Mouse (Mus musculus): ENCODE results near the gene Fbln1. TPM values are rescaled to one million over a fixed set of nuclear protein-coding genes. Genes with fewer than 3 reads are reported as not detected.
A peak's percentile ranks its signal among the peaks of the same experiment; 100 is the strongest.

Fbln1 gene
- total RNA-seq, 2 experiments from 2014 or later, result 10.3 to 10.8 TPM

DNA sequence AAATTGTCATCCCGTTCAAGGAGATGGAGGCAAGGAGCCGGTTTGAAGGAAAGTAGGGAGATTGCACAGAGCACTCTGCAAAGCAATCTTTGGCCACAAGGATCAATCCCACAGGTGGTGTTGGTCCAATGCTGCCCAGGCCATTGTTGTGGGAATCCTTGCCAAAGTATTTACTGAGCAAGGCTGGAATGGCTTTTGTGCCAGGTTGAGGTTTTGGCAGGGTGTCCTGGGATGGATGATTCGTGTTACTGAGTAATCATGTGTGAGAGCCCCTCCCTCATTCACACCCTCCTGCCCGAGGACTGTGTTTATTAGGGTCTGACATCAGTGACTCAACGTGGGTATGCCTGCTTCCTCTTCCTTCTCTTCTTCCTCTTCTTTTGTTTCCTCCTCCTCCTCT, 3.0 kb upstream of the Fbln1 start:
- intact Hi-C loops (cut with DNase I), result no loop called here
- no peak for DNase-seq (ENCODE audit: low spot score in 2 of 2)

DNA sequence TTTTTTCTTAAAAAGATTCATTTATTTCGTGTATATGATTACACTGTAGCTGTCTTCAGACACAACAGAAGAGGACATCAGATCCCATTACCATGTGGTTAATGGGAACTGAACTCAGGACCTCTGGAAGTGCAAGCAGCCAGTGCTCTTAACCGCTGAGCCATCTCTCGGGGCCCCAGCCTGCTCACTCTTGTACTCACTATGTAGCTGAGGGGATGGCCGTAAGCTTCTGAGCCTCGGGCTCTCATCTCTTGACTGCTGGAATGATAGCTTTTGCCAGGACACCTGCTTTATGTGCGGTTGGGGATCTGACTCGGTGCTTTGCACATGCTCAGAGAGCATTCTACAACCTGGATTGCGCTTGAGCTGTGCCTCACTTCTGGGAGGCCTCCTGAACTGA, 1.4 kb upstream of the Fbln1 start:
- intact Hi-C loops (cut with DNase I), result no loop called here
- DNase-seq (ENCODE audit: low spot score in 2 of 2), result no peak

DNA sequence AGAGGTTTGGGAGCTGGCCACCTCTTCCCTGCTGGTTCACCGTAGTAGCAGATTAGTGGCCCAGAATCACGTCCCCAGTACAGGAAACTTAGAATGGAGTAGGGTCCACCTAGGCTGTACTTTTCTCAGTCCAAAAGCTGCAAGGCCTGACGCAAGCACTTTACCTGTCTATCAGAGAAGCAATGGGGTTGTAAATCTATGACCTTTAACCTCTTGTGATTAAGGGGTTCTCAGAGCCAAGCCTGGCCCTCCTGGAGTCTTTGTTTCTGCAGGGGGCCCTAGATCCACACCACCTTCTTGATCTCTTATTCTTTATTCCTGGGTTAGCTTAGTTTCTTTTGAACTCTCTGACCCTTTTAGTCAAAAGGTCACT, 940 bp downstream of the Fbln1 start:
- intact Hi-C loops (cut with DNase I), result no loop called here
- no peak for DNase-seq (ENCODE audit: low spot score in 2 of 2)

DNA sequence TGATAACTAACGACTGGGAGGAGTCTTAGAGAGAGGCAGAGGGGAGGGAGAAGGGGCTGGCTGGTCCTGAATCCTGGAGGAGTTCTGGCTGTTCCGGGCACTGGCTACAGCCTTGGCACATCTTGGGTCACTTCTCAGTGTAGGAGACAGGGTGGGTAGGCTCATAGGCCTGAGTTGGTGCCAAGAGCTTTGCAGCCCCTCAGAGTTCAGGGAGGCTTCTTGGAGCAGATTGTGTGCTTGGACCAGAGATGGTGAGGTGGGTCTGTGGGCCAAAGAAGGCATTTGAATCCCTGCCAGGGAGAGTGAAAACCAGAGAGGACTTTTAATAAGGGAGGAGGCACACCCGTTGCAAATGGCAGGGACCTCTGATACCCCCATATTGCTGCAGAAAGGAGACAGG, 1.3 kb downstream of the Fbln1 start:
- intact Hi-C loops (cut with DNase I), result no loop called here
- DNase-seq (ENCODE audit: low spot score in 2 of 2), result no peak

DNA sequence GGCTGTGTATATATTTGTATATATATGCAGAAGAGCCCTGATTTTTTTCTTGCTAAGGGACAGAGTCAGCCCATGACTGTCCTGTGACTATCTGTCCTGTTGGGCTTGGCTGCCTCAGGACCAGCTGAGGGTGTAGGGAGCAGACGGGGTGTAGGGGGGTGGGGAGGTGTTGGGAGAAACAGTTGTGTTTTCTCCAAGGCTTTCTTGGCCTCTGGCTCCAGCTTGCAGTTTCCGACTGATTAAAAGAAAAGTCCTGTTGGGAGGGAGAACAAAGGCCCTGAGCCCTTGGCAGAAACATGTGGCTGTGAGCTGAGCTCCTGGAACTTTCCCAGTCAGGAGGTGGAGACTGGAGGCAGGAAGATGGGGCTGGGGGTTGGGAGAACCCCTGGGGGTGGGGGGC, 2.0 kb downstream of the Fbln1 start:
- intact Hi-C loops (cut with DNase I), result no loop called here
- peak in 1 of 2 experiments; percentile 62 for DNase-seq (ENCODE audit: low spot score in 2 of 2)

DNA sequence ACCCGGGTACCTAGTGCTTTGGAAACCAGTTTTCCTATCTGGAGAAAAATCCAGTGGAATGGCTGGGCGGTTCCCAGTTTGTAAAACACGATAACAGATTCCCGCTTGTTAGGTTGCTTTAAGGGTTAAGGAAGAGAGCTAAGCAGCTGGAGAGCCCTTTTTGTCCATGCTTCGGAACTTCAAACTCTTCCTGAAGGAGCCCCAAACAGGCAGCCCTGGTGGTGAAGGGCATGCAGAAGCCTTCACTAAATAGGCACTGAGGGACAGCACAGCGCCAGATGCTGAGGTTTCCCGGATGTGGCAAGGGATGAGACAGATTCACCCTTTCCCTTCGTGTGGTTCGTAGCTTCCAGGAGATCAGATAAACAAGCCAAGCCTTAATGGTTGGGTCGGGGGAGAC, 2.6 kb downstream of the Fbln1 start:
- intact Hi-C loops (cut with DNase I), result no loop called here
- no peak for DNase-seq (ENCODE audit: low spot score in 2 of 2)

DNA sequence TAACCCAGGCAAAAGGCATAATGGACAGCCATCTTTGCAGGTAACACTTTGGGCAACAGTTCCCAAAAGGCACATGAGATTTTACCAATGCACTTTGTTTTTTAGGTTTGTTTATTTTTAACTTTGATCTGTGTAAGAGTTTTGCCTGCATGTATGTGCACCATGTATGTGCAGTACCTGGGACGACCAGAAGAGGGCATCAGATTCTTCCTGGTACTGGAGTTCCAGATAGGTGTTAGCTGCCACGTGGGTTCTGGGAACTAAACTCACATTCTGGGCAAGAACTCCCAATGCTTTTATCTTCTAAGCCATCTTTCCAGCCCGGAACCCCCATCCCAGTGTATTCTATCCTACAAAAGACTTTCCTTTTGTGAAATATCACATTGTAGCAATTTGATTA, 3.6 kb downstream of the Fbln1 start:
- DNase-seq (ENCODE audit: low spot score in 2 of 2), result no peak
- intact Hi-C loops (cut with DNase I), result no loop called here

DNA sequence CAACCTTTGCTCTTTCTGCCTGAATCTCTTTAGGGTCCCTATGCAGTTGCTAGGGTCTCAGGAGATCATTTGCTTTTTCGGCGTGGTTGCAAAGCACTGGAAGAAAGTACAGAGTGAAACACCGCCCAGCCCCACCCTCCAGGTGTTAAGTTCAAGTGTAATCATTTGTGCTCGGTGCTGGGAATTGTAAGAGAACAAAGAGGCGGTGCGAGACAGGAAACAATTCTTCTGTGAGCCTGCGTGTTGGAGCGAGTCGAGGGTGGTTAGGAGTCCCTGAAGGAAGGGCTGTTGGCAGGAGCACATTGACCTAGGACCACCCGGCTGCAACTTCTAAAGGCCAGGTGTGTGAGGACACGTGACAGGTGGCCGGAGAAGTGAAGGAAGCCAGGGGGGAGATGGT, 4.9 kb downstream of the Fbln1 start:
- intact Hi-C loops (cut with DNase I), result no loop called here
- no peak for DNase-seq (ENCODE audit: low spot score in 2 of 2)

DNA sequence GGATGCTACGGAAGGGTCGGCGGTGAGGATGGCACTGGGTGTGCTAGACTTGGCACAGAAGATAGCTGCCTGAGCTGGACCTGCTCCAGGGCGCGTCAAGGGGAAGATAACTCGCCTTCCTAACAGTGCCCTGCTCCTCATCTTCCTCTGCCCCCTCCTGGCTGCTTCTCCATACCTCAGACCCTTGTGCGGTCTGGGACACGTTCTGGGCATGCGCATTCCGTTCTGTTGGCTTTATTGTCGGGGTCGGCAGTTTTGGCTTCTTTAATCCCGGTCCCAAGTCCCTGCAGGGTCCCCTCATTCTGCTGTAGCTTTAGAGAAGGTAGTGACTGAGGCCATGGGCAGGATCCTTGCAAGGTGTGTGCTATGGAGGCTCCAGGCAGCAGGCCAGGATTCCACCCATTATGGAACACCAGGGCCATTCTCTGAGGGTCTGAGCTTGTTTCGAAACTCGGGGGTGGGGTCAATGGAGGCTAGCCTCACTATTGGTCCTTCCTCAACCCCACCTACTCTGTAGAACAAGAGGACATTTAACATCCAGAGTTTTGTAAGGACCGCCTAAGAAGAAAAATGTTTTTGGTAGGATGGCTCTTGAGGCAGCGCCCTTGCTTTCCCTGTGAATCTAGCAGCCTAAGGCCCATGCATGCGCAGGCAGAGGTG, 5.5 kb downstream of the Fbln1 start:
- no peak for DNase-seq (ENCODE audit: low spot score in 2 of 2)
- intact Hi-C loops (cut with DNase I), result no loop called here

DNA sequence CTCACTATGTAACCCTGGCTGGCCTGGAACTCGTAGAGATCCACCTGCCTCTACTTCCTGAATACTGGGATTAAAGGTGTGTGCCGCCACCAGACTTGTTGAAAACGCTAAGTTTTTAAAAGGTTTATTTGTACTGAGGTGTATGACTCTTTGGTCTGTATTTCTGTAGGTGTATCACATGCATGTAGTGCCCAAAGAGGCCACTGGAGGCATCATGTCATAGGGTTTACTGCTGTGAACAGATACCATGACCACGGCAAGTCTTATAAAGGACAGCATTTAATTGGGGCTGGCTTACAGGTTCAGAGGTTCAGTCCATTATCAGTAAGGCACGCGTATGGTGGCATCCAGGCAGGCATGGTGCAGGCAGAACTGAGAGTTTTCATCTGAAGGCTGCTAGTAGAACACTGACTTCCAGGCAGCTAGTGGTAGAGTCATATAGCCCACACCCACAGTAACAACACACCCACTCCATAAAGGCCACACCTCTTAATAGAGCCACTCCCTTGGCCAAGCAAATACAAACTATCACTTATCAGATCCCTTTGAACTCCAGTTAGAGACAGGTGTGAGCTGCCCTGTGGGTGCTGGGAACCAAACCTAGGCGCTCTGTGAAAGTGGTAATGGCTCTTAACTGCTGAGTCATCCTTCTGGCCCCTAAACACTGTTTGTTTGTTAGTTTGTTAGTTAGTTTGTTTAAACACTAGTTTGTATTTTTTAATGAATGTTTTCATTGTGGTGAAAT, 10.5 kb downstream of the Fbln1 start:
- no peak for DNase-seq (ENCODE audit: low spot score in 2 of 2)
- intact Hi-C loops (cut with DNase I), result no loop called here

DNA sequence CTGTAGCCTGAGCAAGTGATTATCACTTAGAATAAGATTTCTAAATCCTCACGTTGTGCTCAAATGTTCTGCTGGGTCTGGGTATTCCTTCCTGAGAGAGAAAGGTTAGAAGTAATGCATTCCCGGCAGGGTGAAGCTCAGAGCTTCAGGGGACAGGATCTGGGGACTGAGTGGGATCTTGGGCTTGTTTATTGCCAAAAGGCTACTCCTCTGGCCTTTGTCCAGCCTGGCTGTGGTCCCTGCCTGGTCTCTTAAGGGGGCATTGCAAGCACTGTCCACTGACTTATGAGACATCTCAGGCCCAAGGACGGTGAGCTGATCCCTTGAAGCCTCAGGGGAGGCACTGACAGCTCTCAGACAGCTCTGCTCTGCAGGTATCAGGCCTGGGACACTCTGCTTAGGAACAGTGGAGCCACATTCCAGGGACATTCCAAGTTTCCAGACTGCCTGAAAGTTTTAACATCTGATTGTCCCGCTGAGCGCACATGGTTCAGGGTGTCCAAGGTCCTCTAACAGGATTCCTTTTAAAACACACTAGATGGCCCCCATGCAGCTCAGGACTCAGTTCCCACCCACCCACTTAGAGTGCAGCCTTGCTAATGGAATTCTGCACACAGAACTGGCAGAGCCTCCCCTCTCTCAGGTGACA, 13.0 kb downstream of the Fbln1 start:
- DNase-seq (ENCODE audit: low spot score in 2 of 2), result no peak
- intact Hi-C loops (cut with DNase I), result no loop called here

DNA sequence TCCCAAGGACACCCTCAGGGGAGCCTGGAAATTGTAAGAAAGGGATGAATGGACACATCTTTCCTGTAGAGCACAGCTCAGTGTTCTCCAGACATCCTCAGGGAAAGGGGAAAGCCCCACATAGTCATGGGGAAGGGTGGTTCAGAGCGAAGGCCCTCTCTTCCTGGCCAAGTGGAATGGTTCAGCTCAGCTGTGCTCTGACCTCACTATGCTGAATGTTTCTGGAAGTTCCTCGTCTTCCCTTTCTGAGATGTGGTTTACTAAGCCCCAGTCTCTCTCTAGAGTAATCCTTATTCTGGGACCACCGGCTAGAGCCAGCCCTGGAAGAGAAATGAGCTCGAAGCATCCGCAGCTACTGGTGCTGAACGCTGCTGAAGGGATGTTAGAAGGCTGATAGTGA, 14.6 kb downstream of the Fbln1 start:
- DNase-seq (ENCODE audit: low spot score in 2 of 2), result no peak
- intact Hi-C loops (cut with DNase I), result no loop called here

DNA sequence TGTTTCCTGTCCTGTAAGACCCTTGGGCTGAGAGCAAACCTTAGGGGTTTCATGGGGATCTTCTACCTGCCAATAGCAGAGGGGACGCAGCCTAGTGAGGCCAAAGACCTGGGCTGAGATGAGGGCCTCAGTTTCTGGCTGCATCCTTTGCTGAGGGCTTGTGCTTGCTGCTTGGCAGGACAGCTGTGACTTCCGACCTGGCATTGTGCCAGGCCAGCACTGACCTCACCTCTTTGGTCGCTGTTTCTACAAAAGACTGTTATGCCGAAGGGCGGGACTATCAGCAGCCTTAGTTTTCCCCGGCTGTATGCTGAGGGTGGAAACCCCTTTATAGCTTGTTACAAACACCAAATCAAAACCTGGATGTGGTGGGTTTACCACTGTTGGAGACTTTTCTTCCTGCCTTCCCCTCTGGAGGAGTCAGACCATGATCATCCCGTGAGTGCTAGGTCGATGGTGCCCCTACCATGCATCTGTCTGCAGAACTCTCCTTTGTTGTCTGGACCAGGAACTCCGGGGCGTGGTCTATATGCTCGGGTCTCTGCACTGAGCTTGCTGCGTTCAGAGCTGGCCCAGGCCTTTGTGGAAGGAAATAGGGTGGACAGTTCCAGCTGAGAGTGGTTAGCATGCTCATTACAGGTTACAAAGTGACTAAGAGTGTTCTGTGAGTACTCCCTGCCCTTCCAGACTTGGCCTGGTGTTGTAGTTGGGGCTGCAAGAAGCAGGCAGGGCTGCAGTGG, 15.5 kb downstream of the Fbln1 start:
- intact Hi-C loops (cut with DNase I), result no loop called here
- no peak for DNase-seq (ENCODE audit: low spot score in 2 of 2)

DNA sequence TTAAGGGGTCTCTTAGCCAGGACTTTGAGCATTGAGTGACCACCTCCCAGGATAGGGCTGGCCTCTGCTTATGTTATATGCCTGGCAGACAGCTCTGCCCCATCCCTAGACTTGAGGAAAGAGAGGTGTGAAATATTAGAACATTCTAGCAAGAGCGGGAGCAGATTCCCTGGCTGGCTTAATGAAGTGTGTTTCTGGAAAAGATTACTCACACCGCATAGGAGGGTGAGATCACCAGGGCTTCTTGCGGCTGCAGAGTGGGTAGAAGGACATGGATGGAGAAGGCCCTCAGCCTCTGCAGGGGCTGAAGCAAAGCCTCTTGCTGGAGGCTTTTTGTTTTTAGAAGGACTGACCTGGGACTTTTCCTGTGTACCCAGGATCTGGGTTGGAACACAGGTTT, 19.9 kb downstream of the Fbln1 start:
- no peak for DNase-seq (ENCODE audit: low spot score in 2 of 2)
- intact Hi-C loops (cut with DNase I), result no loop called here

DNA sequence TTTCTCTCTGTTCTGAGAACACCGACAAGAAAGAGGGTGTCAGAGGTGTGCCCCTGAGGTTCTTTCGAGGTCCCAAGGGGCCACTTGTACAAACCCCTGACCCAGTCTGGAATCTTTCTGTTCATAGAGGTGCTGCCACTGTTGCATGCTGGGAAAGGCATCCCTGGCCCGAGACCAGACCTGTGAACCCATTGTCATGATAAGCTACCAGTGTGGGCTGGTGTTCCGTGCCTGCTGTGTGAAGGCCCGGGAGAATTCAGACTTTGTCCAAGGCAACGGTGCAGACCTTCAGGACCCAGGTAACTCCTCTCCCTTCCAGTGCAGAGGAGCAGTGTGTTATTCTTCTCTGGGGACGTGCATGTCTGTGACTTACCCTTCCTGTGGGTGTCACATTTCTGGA, 21.1 kb downstream of the Fbln1 start:
- intact Hi-C loops (cut with DNase I), result no loop called here
- DNase-seq (ENCODE audit: low spot score in 2 of 2), result no peak

DNA sequence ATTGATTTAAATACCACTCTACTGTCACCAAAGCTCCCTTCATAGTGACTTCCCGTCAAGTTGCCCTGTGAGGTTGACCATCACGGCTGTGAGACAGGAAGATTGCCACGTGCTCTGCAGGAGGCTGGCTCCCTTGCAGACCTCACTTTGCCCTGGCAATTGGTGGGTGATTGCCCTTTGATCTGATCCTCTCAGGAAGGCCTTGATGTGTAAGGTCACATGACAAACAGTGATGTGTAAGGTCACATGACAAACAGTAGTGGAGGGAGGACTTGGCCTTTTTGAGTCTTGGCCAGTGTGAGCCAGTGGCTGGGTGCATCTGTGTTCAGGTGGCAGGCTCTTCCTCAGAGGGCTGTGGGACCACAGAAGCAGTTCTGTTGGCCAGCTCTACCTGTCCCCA, 22.8 kb downstream of the Fbln1 start:
- no peak for DNase-seq (ENCODE audit: low spot score in 2 of 2)
- intact Hi-C loops (cut with DNase I), result no loop called here

DNA sequence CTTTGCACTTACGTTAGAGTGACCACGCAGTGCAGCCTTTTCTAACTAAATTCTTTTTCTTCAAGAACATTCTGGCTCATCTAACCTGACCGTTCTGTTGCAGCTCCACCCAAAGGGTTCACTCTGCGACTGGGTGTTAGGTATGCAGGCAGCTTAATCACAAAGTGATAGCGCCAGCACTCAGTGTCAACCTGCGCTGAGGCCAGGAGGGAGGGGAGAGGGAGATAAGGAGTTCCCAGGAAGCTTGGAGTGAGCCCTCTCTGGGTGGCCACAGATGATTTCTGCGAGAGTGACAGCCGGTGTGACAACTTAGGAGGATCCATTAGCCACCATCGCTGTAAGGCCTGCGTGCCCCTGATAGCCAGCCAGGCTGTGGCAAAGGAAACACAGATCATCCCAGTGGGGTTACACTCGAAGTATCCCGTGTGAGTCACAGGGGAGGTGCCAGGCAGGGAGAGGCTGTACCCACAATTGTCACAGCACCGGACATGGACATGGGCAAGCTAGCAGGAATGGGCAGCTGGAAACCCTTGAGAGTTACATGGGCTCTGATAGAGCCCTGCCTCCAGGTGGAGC, 24.3 kb downstream of the Fbln1 start:
- intact Hi-C loops (cut with DNase I), result no loop called here

DNA sequence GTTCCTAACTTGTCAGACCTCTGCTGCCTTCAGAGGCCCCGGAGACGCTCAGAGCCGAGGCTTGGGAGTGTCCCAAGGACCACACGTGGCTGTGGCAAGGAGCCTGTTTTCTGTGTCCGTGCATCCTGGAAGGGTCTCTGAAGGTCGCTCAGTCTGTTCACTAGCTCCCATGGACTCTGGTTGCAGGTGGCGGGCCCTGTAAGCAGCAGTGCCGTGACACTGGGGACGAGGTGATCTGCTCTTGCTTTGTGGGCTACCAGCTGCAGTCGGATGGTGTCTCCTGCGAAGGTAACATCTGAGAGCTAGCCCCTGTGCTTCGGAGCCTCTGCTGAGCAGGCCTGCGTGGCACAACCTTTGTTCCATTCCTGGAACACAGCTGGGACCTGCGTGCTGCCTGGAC, 24.9 kb downstream of the Fbln1 start:
- intact Hi-C loops (cut with DNase I), result loop anchor here (1.0 kb wide), 1 partner anchor 79 kb away; no protein-coding TSS in a partner anchor
- DNase-seq (ENCODE audit: low spot score in 2 of 2), result no peak

More for the DNA sequence above, 24.3 kb downstream of the Fbln1 start:
- DNase-seq (ENCODE audit: low spot score in 2 of 2), result no peak

DNA sequence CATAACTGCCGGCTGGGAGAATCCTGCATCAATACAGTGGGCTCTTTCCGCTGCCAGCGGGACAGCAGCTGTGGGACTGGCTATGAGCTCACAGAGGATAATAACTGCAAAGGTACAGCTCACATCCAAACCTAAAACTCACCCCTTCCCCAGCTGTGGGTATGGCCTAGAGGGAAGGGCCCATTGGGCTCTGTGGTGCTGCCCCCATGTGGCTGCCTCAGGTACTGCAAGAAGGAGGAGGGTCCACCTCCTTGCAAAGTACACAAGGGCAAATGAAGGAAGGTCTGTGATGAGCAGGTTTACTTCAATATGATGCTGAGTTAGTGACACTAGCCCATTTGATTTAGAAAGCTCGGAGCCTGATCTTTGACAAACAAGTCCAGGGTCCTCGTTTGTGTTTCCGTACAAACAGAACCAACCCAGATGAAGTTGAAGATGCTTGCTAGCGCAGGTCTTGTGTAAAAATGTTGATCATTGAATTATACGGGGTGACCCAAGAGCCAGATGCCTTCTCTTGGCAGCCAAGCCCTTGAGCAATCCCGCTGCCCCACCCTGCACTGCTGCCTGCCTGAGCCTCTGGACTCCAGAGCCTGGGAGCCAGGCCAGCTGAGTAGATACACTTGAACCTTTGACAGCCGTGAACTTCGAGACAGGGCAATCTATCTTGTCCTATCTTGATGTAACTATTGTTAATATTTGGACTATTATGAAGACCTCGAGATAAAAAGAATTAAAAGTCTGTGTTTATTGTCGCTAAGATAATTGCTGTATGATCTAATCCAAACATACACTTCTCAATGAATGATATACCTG, 25.9 kb downstream of the Fbln1 start:
- DNase-seq (ENCODE audit: low spot score in 2 of 2), result peak in 1 of 2 experiments; percentile 19
- intact Hi-C loops (cut with DNase I), result loop anchor here (1.0 kb wide), 1 partner anchor 80 kb away; no protein-coding TSS in a partner anchor

Measured in left cerebral cortex, postnatal 25 days (tissue).